Mouse (Mus musculus) limb, embryonic 11.5 days (tissue): ENCODE data around the gene Eno3. TPM values are rescaled to one million over a fixed set of nuclear protein-coding genes. Genes with fewer than 3 reads are reported as not detected.

ENCODE experiments used
- ATAC-seq: fragments of 200-750 bp; cut with Nextera tagmentation; 2 replicates; pipeline ENCODE4 v1.8.0; 2017; ENCODE audit warnings: low read depth; ENCODE audit not compliant: insufficient number of reproducible peaks, low FRiP score, low TSS enrichment
- DNase-seq: peaks from one replicate; pipeline ENCODE4 v3.0.0-alpha.2; 2015; ENCODE audit warnings: low spot score
- H3K27ac ChIP-seq: fragments of 300-500 bp; sonication (generic); replicated peaks from 2 replicates; pipeline ENCODE4 v1.5.1; 2014; ENCODE audit warnings: low read depth, mild to moderate bottlenecking, low read length
- H3K27me3 ChIP-seq: fragments of 300-500 bp; sonication (generic); 2 replicates; pipeline ENCODE4 v1.6.1; 2014; ENCODE audit warnings: mild to moderate bottlenecking, low read length, mixed read lengths; ENCODE audit not compliant: control insufficient read depth, insufficient read depth
- H3K36me3 ChIP-seq: fragments of 300-500 bp; sonication (generic); 2 replicates; pipeline ENCODE4 v1.6.1; 2014; ENCODE audit warnings: mild to moderate bottlenecking, low read length, moderate library complexity, mixed read lengths; ENCODE audit not compliant: control insufficient read depth, insufficient read depth
- H3K4me1 ChIP-seq: fragments of 300-500 bp; sonication (generic); 2 replicates; pipeline ENCODE4 v1.6.1; 2014; ENCODE audit warnings: low read length, mixed read lengths; ENCODE audit not compliant: control insufficient read depth, insufficient read depth
- H3K4me2 ChIP-seq: fragments of 300-500 bp; sonication (generic); 2 replicates; pipeline ENCODE4 v1.6.1; 2014; ENCODE audit warnings: low read depth, mild to moderate bottlenecking, moderate library complexity; ENCODE audit not compliant: severe bottlenecking
- H3K4me3 ChIP-seq: fragments of 300-500 bp; sonication (generic); 2 replicates; pipeline ENCODE4 v1.5.1; 2014; ENCODE audit warnings: low read depth, low read length
- H3K9ac ChIP-seq: fragments of 300-500 bp; sonication (generic); 2 replicates; pipeline ENCODE4 v1.6.1; 2014; ENCODE audit warnings: mild to moderate bottlenecking, low read length
- H3K9me3 ChIP-seq: fragments of 300-500 bp; sonication (generic); 2 replicates; pipeline ENCODE4 v1.6.1; 2016; ENCODE audit warnings: low read length; ENCODE audit not compliant: control insufficient read depth
- WGBS: fragments of 180-500 bp; shearing (Covaris S2); extraction: QIAGEN DNeasy Blood & Tissue Kit; methylation state at CpG from one replicate; pipeline ENCODE4 v1.1.7; 2014; 5-methylcytosine and 5-hydroxymethylcytosine counted together
- polyA plus RNA-seq: library from polyadenylated mRNA; unstranded; fragments of >200 nt; fragmentation: Nextera tagmentation; extraction: Ambion mirVana; gene quantifications from 2 replicates; pipeline ENCODE4 v1.2.1, GENCODE M21; 2014

The Eno3 gene
- polyA plus RNA-seq, 1 experiment from 2014 or later = 53.3 TPM

GRCm38 (mm10) chr11:70657573-70657972, 571 bp downstream of the Eno3 start:
- Histone ChIP-seq H3K27me3 (no peaks in the 10 kb centered on the region), H3K9ac (no peak overlapping the region), H3K27ac (peak overlapping the region; percentile 97), H3K4me1 (peaks cover 25% of the 10 kb centered on the region), H3K36me3 (peaks cover 5% of the 10 kb centered on the region; the same call in 1 of the 2 replicates), H3K4me2 (peak overlapping the region; percentile 96), H3K9me3 (no peaks in the 10 kb centered on the region), H3K4me3 (no peak overlapping the region)
- WGBS = 56% methylated on average over 6 of the region's 6 CpGs
- ATAC-seq = no peak
- DNase-seq = no peak

- WGBS = 61% methylated on average over 9 of the region's 9 CpGs
- Histone ChIP-seq H3K36me3 (peaks cover 4% of the 10 kb centered on the region; the same call in 1 of the 2 replicates), H3K4me1 (peaks cover 22% of the 10 kb centered on the region), H3K27ac (peak overlapping the region; percentile 97), H3K4me3 (no peak overlapping the region), H3K27me3 (no peaks in the 10 kb centered on the region), H3K4me2 (peak overlapping the region; percentile 96; the same call in 1 of the 2 replicates), H3K9me3 (no peaks in the 10 kb centered on the region), H3K9ac (no peak overlapping the region)
- ATAC-seq (no peak), DNase-seq (no peak)
Measured at GRCm38 (mm10) chr11:70657991-70658390, 989 bp downstream of the Eno3 start.

- peaks cover 22% of the 10 kb centered on the region for H3K4me1 ChIP-seq
- no peaks in the 10 kb centered on the region for H3K27me3 ChIP-seq
- no peaks in the 10 kb centered on the region for H3K9me3 ChIP-seq
- H3K4me2 ChIP-seq = no peak overlapping the region
- H3K36me3 ChIP-seq = peaks cover 4% of the 10 kb centered on the region; the same call in 1 of the 2 replicates
- H3K9ac ChIP-seq = no peak overlapping the region
- DNase-seq = no peak
- no peak overlapping the region for H3K4me3 ChIP-seq
- no peak for ATAC-seq
- WGBS = 80% methylated on average over 5 of the region's 5 CpGs
- H3K27ac ChIP-seq = no peak overlapping the region
Measured at GRCm38 (mm10) chr11:70658521-70658920, 1.5 kb downstream of the Eno3 start.

GRCm38 (mm10) chr11:70658942-70659341, 1.9 kb downstream of the Eno3 start:
- no peaks in the 10 kb centered on the region for H3K27me3 ChIP-seq
- H3K4me3 ChIP-seq = no peak overlapping the region
- no peak overlapping the region for H3K4me2 ChIP-seq
- ATAC-seq (no peak), DNase-seq (no peak)
- no peaks in the 10 kb centered on the region for H3K9me3 ChIP-seq
- H3K9ac ChIP-seq = no peak overlapping the region
- 73% methylated on average over 8 of the region's 8 CpGs for WGBS
- H3K27ac ChIP-seq = no peak overlapping the region
- peaks cover 22% of the 10 kb centered on the region for H3K4me1 ChIP-seq
- peaks cover 6% of the 10 kb centered on the region for H3K36me3 ChIP-seq

- Histone ChIP-seq H3K4me1 (peaks cover 22% of the 10 kb centered on the region), H3K9me3 (no peaks in the 10 kb centered on the region), H3K9ac (no peak overlapping the region), H3K4me2 (no peak overlapping the region), H3K27me3 (no peaks in the 10 kb centered on the region), H3K4me3 (no peak overlapping the region), H3K36me3 (peaks cover 16% of the 10 kb centered on the region), H3K27ac (no peak overlapping the region)
- 83% methylated on average over 8 of the region's 8 CpGs for WGBS
- no peak for DNase-seq
- no peak for ATAC-seq
Measured at GRCm38 (mm10) chr11:70660571-70660970, 3.6 kb downstream of the Eno3 start.

- Histone ChIP-seq H3K9me3 (no peaks in the 10 kb centered on the region), H3K4me3 (no peak overlapping the region), H3K27me3 (no peaks in the 10 kb centered on the region), H3K36me3 (peaks cover 19% of the 10 kb centered on the region), H3K9ac (no peak overlapping the region), H3K4me2 (no peak overlapping the region), H3K4me1 (peaks cover 10% of the 10 kb centered on the region; the same call in 1 of the 2 replicates), H3K27ac (no peak overlapping the region)
- 94% methylated on average over 8 of the region's 8 CpGs for WGBS
- ATAC-seq (no peak), DNase-seq (no peak)
Measured at GRCm38 (mm10) chr11:70663101-70663500, 6.1 kb downstream of the Eno3 start.

- Histone ChIP-seq H3K9ac (no peak overlapping the region), H3K9me3 (no peaks in the 10 kb centered on the region), H3K4me1 (peaks cover 9% of the 10 kb centered on the region; the same call in 1 of the 2 replicates), H3K4me2 (no peak overlapping the region), H3K27ac (no peak overlapping the region), H3K4me3 (no peak overlapping the region), H3K27me3 (no peaks in the 10 kb centered on the region), H3K36me3 (peaks cover 19% of the 10 kb centered on the region)
- DNase-seq (no peak), ATAC-seq (no peak)
- WGBS = 90% methylated on average over 6 of the region's 6 CpGs
Measured at GRCm38 (mm10) chr11:70663957-70664356, 7.0 kb downstream of the Eno3 start.

GRCm38 (mm10) chr11:70664741-70665140, 7.7 kb downstream of the Eno3 start:
- 93% methylated on average over 9 of the region's 9 CpGs for WGBS
- H3K4me2 ChIP-seq = no peak overlapping the region
- H3K27ac ChIP-seq = no peak overlapping the region
- peaks cover 19% of the 10 kb centered on the region for H3K36me3 ChIP-seq
- H3K4me1 ChIP-seq = peaks cover 9% of the 10 kb centered on the region; the same call in 1 of the 2 replicates
- no peak overlapping the region for H3K4me3 ChIP-seq
- H3K9me3 ChIP-seq = no peaks in the 10 kb centered on the region
- no peak overlapping the region for H3K9ac ChIP-seq
- ATAC-seq (no peak), DNase-seq (no peak)
- H3K27me3 ChIP-seq = no peaks in the 10 kb centered on the region

GRCm38 (mm10) chr11:70666687-70667086, 9.7 kb downstream of the Eno3 start:
- Histone ChIP-seq H3K27me3 (no peaks in the 10 kb centered on the region), H3K4me1 (peaks cover 15% of the 10 kb centered on the region), H3K9ac (no peak overlapping the region), H3K27ac (no peak overlapping the region), H3K36me3 (peaks cover 19% of the 10 kb centered on the region), H3K4me3 (no peak overlapping the region), H3K4me2 (no peak overlapping the region), H3K9me3 (no peaks in the 10 kb centered on the region)
- 94% methylated on average over 8 of the region's 8 CpGs for WGBS
- ATAC-seq = no peak
- DNase-seq = no peak
